Mouse (Mus musculus) c-Kit-positive CD71-positive TER-119-negative erythroid progenitor cells, embryonic 14.5 days (primary cell): ENCODE data around the gene Tacc3.

Source experiments
- DNase-seq: peaks from one replicate; pipeline ENCODE4 v3.0.0-alpha.2; 2013; ENCODE audit warnings: low read depth

The Tacc3 gene

DNA sequence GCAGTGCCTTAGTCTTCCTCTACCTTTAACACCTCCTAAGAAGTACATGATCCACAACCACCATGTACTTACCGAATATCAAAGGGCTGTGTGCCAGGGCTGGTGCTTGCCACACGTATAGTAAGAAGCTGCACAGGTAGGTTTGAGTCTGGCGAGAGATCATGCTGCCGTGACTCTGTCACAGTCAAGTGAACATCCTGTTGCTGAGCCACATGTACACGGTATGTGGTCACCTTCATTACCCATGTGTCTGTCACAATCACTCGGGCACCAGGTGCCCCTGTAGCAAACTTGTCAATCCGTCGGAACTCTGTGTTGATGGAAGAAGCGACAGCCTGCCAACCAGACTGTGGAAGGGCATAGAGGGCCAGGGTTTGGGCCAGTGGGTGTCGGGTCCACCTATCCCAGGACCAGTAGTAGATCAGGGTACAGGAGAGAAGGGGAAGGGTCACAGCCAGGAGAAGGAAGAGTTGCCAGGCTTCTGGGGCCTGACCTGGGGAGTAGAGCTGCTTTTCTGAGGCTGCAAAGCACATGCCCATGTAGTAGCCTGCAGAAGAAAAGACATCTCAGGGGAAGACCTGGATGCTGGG is 2.6 kb upstream of the Tacc3 start:
- DNase-seq, result no peak

DNA sequence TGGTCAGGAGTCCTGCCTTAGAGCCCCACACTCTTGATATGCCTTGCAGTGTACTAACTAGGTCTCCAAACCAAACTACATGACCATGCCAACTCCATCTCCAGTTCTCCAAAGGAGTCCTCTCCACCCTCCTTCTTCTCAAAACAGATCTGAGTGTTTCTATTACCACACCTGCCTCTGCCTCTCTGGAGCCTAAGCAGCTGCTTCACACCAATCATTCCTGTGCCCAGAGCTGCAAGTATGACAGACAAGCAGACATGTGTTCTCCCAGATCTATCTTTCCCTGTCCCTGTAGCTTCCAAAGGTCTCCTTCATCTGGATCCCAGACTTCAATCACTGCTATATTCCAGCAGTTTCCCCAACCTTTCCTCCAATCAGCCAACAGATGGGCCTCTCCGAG is 1.2 kb upstream of the Tacc3 start:
- no peak for DNase-seq

- DNase-seq, result peak; percentile 75
These were observed 609 bp upstream of the Tacc3 start for GRCm38 (mm10) chr5:33657251-33657786.

- no peak for DNase-seq
These were observed 729 bp downstream of the Tacc3 start for GRCm38 (mm10) chr5:33658664-33659050.

DNA sequence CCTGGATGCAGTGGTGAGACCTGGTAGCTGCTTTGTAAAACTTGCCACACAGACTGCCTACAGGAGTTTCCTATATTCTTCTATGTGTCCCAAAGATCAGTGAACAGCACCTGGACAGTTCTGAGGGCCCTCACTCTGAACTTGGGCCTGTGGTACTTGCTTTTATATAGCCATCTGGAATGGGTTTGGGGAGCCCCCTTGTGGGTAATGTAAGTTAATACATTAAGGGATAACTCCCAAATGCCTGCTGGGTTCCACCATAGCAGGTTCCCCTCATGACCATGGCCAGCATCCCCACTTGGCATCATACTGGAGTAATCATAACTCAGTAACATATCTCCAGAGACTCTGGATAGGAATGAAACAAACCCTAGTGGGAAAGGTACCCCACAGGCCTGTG is 10.3 kb downstream of the Tacc3 start:
- DNase-seq, result no peak

- DNase-seq, result no peak
These were observed 13.7 kb downstream of the Tacc3 start for GRCm38 (mm10) chr5:33671659-33672058.

DNA sequence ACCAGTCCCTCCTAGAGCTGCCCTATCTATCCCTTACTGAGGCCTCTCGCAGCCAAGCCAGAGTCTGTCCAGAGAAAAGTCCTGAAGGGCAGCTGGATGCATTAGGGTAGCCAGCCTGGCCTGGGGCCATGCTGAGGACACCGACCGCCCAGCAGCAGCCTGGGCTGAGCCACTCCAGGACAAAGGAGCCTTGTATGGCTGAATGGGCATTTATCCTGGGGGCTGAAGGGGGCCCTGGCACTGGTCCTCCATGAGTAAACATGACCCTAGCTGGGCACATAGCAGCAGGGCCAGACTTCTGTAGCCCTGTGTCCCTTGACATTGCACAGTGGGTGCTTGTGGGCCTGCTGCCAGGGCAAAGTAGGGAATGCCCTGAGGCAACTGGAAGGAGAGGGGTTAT is 16.5 kb downstream of the Tacc3 start:
- no peak for DNase-seq

DNA sequence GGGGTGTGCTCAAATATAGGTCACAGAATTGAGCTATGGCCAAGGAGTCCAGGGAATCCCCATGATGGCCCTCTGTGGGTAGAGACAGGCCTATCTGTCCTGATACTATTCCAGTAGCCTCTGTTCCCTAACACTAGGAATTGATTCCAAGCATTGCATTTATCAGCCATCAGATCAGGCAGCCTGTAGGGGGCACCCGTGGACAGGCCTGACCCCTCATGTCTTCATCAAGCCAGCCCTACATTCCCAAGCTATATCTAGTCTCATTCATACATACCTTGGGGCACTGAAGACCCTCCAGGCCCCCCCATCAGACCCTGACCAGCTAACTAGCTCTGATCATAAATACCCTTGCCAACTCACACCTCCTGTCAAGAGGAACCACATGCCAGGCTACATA is 18.0 kb downstream of the Tacc3 start:
- no peak for DNase-seq

DNA sequence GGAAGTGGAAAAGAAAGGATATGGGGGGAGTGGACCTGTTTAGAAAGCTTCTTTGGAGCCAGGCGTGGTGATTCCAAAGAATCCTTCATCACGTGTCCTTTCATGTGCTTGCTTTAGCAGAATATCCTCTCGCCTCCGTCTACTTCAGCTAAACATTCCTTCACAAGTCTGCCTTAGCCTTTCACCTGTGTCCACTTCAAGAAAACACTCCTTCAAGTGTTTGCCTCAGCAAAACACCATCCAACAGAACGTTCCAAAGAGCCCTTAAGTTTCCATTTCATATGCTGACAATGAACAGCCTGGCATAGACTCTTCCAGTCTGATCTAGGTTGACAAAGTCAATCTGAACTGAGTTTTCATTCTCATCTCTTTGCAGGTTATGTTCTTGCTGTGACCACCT is 20.3 kb downstream of the Tacc3 start:
- DNase-seq, result no peak

DNA sequence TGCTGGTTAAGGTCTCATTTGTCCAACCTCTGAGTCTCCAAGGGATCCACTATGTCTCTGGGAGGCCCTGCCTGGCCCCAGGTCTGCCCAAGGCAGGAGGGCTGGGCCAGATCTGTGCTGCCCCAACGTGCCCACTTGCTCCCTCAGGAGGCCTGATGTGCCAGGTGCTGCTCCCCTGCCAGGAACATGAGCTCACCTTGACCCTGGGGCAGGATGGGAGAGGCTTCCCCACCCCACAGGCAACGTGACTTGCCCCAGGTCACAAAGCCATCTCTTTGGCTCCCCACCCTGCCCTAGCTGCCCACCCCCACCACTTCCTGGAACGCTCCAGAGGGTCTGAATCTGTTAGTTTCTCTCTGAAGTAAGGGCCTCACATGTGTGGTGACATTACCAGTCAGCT is 23.1 kb downstream of the Tacc3 start:
- DNase-seq, result no peak

- DNase-seq, result no peak
These were observed 23.9 kb downstream of the Tacc3 start for GRCm38 (mm10) chr5:33681611-33682388.

- DNase-seq, result no peak
These were observed 25.0 kb downstream of the Tacc3 start for GRCm38 (mm10) chr5:33682963-33683362.

- DNase-seq, result no peak
These were observed 26.1 kb downstream of the Tacc3 start for GRCm38 (mm10) chr5:33683897-33684652.

DNA sequence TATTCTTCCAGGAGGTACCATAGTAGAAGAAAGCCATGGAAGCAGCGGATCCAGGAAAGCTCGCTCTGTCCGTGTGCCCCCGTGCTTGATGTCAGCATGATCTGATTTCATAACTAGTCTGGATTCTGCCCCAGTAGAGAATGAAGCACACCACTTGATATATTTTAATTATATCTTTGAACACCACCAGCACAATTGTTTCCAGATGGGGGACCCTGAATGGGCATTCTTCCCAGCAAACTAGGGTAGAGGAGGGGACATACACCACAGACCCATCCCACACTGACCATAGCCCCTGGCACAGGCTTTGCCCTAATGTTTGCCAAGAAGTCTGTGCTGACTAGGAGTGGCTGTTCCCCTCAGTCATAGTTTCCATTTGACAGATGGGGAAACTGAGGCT is 27.0 kb downstream of the Tacc3 start:
- no peak for DNase-seq

DNA sequence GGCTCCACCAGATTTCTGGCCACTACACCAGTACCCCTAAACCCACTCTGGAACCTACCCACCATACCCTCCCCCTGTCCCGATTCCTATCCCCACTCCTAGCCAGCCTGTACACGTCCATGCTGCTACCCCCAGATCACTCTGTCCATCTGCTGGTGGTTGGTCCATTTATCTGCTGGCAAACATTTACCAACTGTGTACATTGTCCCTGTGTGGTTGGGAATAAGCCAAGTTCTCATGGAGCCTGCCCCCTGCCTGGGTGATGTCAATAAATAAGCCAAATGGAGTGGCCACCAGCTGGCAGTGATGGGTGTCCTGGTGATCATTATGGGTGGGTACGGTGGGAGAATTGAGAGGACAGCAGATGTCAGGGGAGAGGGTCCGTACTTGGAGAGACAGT is 29.2 kb downstream of the Tacc3 start:
- no peak for DNase-seq

DNA sequence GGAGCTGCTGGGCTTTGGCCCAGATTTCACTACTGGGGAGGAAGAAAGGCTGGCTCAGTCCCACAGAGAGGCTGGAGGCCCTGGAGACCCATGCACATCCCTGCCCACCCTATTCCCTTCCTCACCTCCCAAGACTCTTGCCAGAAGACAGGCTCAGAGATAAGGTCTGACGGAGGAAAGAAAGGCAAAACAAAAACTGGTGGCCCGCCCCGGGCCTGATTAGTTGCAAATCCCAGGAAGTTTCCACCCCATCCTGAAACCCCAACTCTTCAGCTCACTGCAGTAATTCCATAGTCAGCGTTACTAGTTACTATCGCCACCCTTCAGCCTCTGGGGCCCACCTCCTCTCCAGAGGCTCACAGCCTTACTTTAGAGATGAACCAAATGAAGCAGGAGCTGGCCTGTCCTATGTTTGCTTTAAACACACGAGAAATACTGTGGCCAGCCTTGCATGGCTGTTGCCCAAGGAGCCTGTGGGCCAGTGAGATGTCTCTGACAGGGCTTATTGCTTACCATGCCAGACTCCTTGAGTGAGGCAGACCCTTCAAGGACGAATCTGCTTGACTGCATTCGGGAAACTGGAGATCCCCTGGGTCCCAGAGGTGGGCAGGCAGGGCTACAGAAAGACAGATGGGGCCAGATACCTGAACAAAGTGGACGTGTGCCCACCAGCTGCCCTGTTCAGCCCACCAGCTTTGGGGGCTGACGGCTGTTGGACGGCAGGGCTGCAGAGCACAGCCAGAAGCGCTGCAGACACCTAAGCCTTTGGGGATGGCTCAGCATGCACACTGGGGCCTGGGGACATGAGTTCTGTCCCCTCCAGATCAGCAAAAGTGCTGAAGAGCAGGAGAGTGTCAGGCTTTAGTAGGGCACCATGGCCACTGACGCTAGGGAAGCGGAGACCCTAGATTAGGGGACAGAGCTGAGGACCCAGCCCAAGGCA is 30.6 kb downstream of the Tacc3 start:
- DNase-seq, result no peak

DNA sequence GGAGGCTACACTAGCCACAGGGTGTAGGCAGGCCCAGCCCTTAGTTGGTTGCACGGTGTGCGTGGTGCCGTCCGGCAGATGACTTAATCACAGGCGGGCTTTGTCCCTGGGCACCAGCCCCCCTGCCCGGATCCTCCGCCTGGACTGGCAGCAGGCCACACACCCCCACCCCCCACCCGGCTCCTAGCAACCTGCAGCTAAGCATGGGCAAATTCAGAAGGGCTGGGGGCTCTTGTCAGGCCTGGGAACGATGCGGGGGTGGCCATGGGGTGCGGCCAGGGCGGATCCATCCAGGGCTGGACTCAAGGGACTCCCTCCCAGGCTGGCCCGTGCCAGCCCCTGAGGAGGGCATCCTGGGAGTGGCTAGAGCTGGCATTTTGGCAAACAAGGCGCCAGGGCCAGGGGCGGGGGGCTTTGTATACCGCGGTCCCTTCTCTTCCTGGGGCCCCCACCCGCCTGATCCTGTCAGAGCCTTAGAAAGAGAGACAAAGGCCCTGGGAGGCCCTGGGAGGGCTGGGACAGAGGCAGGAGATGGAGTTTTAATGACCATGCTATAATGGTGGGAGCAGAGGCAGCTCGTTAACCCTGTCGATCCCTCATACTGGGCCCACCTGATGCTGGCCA is 31.4 kb downstream of the Tacc3 start:
- no peak for DNase-seq

- no peak for DNase-seq
These were observed 32.1 kb downstream of the Tacc3 start for GRCm38 (mm10) chr5:33689852-33690645.

DNA sequence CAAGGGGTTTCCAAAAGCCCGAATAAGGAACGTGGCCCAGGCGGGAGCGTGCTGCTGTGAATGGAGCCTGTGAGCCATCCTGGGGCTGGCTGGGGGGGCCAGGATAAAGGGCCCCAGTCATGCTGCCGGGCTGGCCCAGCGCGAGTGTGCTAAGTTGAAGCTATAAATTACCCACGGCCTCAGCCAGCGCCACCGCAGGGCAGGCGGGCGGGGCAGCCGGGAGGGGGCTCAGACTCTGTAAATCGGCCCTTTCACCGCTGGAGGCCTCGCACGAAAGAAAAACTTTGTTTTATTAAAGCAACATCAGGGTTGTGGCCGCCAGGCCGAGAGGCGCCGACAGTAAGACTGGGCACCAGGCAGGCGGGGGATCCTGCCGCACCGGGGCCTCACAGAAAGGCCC is 34.5 kb downstream of the Tacc3 start:
- DNase-seq, result no peak

- DNase-seq, result no peak
These were observed 36.5 kb downstream of the Tacc3 start for GRCm38 (mm10) chr5:33694461-33694847.
